Mouse (Mus musculus) retina, embryonic 14.5 days (tissue): Measurements from ENCODE around the gene Atp1b2.
A peak's percentile ranks its signal among the peaks of the same experiment; 100 is the strongest.

Experiments
- DNase-seq: peaks from one replicate; pipeline ENCODE4 v3.0.0-alpha.2; 2015; ENCODE audit warnings: low spot score

Atp1b2 gene

DNA sequence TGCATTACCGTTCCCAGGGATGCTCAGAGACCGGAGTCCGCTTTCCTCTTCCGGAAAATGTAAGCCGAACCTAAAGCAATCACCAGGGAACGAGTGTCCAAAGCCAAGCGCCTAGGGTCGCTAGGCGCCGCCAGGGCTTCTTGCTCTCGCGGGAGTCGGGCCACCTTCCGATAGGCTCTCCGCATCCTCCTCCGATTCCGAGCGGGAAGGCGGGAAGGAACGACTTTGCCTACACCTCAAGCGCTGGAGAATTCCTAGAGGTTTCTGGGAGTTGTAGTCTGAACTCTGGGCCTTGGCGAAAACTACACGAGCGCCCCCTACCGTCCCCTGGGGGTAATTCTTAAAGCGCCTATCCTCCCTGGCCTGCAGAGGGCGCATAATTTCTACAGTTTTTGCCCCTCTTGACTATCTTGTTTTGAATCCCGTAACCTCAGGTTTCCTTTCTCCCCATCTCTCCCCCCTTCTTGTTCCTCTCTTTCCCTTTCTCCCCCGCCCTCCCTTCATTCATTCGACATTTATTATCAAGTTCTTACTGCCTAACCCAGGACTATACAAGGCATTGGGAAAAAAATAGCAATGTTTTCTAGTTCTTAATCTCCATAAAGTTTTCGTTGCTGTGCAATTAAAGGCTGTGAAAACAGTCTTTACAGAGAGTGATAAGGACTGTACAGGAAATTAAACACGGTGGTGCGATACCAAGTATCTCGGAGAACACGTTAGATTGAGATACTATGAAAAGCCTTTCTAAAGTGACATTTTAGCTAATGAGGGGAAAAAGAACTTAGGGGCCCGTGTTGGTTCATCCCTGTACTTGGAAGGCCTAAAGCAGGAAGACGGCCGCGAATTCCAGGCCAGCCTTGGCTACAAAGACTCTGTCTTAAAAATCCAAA, 26.4 kb downstream of the Atp1b2 start:
- peak; percentile 99 for DNase-seq

DNA sequence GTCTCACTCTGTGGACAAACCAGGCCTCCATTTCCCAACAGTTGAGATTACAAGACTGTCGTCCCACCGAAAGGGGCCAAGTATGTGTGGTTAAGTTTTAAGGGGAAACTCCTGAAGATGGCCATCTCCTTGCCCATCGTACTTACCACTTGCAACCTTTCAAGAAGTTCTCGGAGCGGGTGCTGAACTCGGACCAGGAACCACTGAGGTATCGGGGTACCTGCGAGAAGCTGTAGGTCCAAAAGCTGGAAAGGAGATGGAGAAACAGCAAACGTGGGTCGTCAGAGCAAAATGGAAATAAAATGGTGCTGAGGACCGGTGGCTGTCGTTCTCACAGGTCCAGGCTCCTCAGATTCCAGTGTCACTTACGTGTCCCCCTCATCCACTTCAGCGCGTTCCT, 27.4 kb downstream of the Atp1b2 start:
- no peak for DNase-seq

DNA sequence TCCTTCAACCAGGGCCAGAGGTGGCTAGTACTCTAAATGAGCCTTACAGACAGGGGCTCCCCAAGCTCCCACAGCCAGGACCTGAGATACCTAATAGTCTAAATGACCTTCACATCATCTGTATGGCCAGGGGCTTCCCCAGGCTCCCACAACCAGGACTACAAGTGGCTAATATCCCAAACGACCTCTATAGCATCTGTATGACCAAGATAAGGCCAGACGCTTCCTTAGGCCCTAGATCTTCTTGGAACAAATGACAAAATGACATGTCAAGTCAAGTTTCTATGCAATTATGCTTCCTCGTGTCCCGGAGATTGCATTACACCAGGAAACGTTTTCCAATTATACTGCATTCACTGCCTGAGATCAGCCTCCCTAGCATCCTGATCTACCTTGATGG, 29.4 kb downstream of the Atp1b2 start:
- no peak for DNase-seq

DNA sequence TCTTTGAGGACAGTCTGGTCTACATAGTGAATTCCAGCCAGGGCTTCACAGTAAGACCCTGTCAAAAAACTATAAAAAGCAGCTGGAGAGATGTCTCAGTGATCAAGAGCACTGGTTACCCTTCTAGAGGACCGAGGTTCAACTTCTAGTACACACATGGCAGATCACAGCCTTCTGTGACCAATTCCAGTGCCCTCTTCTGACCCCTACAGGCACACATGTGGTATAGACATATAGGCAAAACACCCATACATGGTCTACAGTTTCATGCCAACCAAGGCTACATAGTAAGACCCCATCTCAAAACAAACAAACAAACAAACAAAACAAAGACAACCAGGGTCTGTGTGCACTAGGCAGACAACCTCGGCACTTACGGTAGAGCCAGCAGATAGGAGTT, 30.5 kb downstream of the Atp1b2 start:
- peak; percentile 71 for DNase-seq

DNA sequence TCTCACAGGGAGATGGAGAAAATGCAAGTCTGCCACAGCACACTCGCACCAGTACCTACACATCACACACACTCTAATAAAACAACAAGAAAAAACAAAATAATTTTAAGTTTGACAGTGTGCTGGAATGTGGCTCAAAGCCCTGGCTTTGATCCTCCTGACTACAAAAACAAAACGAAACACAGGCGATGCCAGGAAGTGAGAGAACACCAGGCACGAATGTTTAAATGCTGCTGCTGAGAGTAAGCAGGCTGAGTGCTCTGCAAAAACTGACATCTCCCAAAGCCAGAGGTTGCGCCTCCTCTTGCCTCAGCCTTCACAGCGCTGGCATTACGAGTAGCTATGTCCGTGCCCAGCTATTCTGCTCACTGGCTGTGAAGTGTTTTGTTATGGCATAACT, 40.6 kb downstream of the Atp1b2 start:
- no peak for DNase-seq

DNA sequence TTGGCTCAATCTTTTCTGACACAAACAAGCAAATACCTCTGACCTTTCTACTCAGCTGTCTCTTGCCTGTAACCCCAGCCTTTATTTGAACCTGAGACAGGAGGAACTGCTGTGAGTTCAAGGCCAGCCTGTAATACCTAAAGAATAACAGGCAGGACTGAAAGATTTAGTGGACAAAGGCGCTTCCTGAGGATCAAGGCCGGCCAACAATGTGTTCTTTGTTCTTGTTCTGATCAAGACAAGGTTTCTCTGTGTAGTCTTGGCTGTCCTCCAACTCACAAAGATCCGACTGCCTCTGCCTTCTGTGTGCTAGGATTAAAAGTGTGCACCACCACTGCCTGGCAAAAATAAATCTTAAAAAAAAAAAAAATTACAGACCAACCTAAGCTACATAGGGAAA, 41.4 kb downstream of the Atp1b2 start:
- DNase-seq: no peak

DNA sequence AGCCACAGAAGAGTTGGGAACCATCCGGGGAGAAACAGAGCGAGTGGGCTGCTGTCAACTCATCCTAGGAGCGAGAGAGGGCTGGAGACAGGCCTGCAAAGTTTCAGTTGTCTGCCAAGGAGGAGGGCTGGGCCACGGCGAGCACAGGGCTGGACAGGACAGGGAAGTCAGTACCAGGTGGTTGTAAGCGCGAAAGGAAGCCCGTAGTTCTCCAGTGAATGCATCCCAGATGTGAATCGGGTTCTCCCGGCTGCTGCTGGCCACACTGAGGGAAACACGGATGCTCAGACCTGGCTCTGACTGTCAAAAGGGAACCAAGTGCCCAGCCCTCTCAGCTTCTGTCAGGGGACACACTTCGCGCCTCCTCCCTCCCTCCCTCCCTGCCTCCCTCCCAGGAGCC, 42.4 kb downstream of the Atp1b2 start:
- no peak for DNase-seq

DNA sequence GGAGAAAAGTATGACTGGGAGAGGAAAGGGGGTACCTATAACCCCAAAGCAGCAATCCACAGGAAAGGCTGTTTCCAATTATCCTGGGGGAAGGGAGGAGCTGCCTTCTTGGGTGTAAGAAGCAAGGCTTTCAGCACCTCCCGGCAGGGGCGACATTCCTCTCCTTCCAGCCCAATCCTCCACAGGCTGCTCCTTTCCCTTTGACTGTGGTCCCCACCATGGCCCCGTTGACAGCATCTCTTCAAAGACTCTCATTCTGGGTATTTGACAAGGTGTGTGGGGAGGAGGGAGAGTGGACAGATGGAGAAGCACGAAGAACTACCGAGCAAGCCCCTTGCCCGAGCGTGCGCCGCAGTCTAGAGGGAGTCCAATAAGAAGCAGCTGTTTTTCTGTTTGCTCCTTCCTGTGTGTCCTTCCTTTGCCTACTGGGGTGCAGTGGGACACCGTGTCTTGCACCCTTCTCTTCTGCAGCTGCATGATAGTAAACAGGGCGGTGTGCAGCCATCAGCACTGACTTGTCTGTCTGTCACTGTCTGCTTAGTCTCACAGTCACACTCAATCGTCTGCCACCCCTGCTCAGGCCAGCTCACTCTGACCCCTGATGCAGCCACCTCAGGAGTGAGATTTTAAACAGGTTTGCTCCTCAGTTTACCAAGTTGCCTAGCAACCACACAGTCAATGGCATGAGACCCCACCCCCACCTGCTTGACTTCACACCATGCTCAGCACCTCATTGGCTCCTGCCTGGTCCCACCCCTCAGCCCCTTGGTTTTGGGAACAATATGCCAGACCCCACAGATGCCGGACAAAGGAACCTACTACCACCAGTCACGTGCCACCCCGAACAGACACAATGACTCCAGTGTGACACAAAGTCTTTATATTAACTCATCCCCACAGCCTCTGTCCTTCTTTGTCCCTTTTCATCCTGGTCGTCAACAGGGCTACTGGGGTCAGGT, 44.6 kb downstream of the Atp1b2 start:
- no peak for DNase-seq

DNA sequence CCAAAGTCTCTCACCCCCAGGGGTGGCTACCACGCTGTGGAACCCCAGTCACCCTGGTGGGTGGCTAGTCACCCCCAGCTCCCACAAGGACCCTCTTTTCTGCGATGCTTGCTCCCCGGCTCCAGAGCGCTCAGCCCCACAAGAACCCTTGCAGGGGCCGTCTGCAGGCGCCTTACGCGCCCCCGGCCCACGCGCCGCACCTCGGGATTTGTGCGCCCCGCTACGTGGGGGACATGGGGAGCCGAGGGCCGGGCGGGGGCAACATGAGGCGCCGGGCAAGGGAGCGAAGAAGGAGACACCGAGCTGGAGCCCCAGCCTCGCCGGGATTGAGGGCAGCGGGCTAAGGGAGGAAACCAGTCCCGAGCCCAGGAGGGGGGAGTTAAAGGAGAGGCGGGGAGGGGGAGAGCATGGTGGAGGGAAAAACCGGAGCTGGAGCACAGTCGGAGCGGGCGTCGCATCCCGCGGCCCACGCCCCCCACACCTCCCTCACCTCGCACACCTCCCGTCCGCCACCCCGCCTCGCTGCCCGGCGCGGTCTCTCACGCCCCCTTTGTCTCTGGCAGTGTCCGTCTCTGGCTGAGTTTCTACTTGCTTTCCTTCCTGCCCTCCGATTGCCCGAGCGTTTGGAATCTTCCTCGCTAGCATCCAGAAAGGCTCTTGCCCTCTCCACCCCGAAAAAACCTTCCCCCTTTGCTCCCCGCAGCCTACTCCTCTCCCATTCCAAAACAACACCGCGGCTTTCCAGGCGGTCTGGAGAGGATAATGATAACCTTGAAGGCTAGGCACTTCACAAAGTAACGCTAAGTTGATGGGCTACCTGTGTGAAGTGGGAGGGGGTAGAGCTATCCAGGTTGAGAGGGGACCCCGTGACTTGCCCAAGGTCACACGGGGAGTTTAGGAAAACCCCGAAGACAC, 45.6 kb downstream of the Atp1b2 start, which contains the start of gene Efnb3:
Gene Efnb3 (minus strand): TSS at position 355 of the 915 bp plus-strand sequence.
- peak; percentile 79 for DNase-seq

DNA sequence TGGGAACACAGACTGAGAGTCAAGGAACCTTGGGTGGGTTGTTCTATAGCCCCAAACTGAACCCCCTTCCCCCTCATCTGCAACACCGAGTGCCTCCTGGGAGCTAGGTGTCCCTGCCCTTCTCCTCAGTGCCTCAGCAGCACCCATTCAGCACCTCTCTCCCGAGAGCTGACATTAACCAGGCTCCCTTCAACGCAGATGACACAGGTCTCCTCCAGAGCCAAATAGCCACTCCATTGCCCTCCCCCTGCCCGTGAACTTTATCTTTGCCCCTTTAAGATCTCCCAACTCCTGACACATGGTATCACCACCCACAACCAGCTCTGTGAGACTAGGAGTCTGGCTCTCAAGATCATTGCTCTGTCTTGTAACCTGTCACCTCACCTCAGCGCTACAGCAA, 46.6 kb downstream of the Atp1b2 start:
- DNase-seq: no peak

DNA sequence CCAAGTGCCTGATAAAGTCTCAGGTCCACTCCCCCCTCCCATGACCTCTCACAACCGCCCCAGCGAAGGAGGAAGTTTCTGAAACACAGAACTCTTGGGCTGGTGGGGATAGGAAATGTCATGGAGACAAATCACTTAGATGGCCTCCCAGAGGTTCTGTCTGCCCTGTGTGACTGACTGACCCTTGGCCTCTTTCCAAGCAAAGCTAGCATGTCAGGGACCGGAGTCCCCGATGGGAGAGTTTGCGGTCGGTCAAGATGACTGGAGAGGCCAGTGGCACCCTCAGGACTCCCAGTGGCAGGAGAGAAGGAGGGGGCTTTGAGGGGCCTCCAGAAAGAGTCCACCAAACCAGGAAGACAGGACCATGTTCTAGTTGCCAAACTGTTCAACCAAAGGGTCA, 47.0 kb downstream of the Atp1b2 start:
- DNase-seq: no peak

DNA sequence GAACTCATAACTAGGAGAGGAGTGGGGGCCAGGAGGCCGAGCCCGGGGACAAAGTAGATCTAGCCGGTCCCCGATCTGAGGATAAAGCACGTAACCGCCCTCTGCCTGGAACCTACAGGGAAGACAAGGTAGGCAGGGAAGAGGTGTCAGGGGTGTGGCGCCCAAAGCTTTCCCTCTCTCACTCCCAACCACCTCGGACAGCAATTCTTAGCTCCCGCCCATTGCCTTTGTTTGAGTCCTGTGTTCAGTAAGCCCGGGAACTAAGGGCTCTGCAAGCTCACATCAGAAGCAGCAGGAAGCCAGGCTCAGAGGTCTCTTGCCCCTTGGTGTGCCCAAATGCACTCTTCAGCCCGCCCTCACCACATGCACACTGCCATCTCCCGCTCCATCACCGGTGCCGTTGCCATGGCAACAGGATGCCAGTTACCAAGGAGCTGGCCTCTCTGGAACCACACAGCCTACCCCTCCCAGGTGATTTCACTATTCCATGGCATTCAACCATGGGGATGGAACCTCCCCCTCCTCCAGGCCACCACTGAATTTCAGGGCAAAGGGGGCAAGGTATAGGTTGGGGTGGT, 48.3 kb downstream of the Atp1b2 start:
- DNase-seq: peak; percentile 76

DNA sequence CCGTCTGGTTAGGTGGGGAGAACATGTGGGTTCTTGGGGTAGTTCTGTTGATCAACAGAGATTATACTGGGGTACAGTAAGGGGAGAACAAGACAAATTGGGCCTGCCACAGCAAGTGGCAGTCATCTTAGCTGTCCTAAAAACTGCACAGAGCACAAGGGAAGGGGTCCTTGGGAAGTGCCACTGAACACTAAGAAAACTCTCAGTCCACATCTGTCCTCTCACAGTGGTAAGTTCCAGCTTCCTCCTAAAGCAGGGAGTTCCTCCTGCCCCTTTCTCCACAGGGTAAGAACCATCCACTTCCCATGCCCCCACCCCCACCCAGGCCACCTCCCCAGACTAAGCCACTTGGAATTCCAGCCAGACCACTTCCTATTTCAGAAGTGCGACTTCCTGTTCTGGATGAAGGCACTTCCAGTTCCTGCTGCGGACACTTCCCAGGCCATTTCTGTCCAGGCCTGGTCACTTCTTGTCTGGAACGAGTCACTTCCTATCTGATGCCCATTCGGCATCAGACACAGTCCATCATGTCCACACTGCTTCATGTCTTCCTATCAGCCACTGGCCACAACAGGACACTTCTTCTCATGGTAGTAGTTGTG, 51.1 kb downstream of the Atp1b2 start:
- DNase-seq: no peak

DNA sequence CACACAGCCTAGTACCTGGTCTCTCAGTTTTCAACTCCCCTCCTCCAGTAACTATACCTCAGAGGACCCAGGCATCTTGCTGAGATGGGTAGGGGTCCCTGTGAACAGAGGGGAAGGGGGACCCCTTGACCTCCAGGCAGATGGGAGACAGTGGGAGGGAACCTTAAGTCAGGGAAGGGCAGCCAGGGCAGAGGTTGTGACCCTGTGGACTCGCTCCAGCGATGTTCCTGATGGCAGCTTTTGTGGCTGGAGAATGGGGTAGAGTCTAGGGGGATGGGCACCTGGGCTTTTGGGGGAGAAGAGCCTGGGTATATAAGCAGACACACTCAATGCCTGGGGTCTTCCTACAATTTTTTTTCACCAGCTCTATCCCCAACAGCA, 52.4 kb downstream of the Atp1b2 start:
- DNase-seq: no peak

DNA sequence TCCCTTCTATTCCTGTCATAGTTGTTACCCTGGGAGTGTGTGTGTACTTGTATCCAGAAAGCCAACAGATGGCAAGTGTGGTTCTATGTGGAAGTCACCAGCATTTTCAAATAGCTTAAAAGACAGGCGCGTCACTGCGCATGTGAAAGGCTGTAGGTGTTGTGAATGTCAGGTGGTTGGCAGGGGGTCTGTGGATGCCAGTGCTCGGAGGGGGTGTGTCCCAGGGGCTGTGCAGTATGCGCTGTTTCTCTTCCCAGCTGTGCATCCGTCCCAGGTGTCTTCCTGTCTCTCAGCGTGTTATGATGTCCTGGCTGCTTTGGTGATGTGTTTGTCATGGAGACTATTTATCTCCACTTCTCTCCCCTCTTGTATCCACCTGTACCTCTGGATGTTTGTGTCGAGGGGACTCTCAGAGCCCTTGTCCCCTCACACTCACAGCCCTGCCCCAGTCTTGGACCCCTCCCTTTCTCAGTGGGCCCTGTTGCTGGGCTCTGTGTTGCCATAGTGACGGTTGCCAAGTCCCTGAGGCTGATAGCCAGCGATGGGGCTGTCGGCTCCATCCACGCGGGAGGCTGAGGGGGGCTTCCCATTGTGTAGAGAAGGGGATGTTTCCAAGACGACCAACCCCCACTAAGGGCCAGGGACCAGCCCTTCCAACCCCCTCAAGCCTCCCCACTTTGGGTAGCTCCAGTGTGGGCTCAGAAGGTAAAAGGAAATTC, 53.0 kb downstream of the Atp1b2 start:
- DNase-seq: peak; percentile 89

DNA sequence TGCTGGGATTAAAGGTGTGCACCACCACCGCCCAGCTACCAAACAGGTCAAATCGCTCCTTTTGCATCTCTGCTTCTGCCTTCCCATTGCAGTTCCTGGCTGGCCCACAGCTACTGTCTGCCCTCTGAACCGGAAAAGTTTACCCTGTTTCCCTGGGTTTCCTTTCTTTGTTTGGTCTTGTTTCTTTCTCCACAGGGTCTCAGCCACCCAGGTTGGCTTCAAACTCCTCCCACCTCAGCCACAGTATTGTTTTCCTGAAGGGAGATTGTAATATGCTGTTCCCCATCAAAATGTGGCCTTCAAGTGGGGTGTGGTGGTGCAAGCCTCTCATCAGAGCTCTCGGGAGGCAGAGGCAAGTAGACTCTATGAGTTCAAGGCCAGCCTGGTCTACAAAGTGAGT, 54.4 kb downstream of the Atp1b2 start:
- no peak for DNase-seq
